Mouse (Mus musculus): Measurements from ENCODE around the gene Brip1.

Brip1 gene

DNA sequence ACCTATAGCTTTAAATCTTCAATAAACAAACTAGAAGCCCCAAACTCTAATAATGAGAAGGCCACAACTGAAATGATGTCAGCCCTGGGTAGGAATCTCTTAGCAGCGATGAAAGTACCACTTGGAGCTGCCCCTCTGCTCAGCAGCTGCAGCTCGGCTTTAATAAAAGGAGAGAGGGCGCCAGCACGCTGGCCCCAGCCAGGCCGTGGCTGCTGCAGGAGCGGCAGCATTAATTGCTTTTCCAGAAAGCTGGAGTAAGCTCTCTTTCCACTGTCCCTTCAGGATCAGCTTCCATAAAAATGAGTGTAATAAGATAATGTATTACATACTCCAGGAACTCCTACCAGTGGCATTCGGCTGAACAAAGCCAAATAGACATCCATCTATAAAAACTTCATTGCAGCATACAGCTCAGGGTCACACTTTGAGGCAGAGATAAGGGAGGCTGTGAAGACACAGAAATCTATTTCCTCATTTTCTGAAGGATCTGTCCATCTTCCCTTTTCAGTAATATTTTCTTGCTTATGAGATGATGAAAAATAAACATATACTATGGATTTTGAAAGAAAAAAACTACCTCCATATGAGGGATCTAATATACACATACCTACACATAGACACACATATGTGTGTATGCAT is 174.3 kb downstream of the Brip1 start:
- DNase-seq (ENCODE audit: low read depth, low spot score), result no peak

DNA sequence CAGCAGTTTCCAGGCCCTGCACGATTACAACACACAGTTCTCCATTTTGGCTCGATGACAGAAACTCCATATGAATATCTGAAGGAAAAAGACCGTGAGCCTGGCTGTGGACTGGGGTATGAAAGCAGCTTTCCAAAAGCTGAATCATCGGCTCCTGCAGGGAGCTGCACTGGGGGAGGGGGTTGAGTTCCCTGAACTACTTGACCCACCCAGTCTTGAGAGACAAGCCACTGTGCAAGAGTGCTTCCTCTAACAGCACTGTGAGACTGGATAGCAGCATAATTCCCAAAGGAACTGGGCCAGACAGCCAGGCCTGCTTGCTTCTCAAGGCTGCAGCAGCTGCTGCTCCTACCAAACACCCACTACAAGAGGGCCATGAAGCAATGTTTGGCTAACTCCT is 178.6 kb downstream of the Brip1 start:
- DNase-seq (ENCODE audit: low read depth, low spot score), result peak; percentile 38

DNA sequence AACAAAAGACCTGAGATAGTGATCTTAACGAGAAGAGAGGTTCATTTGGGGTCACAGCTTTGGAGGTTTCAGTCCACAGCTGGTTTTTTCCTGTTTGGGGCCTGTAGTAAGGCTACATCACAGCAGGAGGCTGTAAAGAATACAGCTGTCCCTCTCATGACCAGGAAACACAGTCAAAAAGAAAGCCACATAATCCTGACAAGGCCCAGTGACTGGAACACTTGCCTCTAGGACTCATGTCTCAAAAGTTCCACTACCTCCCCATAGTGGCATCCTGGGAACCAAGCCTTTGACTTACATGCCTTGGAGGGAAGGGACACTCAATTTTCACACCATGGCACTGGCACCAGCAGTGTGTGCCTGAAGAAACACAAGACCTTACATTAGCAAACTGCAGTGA is 181.0 kb downstream of the Brip1 start:
- no peak for DNase-seq (ENCODE audit: low read depth, low spot score)

DNA sequence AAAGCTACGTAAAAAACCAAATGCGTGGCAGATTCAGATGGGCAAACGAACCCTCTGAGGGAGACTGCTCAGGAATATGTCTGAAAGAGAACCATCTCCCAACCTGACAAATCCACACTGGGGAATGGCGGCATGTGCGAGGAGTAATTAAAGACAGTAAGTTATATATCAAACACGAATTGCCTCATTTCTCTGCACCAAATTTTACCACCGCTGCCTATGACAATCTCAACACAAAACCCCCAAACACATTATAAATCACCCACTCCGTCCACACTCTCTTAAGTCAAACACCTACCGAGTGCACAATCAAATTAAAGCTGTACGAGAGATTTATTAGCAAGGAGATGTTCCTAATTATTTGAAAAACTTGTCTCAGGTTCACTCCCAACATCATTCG is 184.8 kb downstream of the Brip1 start:
- no peak for DNase-seq (ENCODE audit: low read depth, low spot score)

DNA sequence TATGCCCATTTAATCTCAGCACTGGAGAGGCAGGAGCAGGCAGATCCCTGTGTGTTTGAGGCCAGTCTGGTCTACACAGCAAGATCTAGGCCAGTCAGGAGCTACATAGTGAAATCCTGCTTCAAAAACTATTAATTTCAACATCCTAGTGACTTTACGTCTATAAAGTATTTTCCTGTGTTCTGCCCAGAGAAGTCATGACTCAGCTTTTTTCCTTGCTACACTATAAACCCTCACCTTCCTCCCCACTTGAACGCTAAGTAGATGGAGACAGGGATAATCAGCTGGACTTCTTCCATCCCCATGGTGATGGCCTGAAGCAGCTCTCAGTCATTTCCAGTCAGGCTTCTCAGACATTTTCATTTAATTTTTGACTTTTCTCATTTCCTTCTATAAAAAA is 187.9 kb downstream of the Brip1 start:
- no peak for DNase-seq (ENCODE audit: low read depth, low spot score)

DNA sequence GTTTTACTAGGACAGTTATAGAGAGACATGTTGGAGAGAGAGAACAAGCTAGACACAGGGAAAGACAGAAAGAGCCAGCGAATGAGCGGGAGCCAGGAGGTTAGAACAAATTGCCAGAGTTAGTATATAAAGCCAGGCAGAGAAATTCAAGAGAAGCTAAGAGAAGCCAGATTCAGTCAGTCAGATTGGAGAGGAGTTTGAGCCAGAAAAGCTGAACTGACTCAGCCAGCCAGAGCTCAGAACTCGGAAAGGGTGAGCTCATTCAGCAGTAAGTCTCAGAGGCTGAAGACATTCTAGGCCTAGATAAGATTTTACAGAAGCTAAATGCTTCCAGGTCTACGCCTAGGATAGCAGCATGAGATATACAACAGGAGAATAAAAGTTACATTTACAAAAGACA is 190.5 kb downstream of the Brip1 start:
- no peak for DNase-seq (ENCODE audit: low read depth, low spot score)

DNA sequence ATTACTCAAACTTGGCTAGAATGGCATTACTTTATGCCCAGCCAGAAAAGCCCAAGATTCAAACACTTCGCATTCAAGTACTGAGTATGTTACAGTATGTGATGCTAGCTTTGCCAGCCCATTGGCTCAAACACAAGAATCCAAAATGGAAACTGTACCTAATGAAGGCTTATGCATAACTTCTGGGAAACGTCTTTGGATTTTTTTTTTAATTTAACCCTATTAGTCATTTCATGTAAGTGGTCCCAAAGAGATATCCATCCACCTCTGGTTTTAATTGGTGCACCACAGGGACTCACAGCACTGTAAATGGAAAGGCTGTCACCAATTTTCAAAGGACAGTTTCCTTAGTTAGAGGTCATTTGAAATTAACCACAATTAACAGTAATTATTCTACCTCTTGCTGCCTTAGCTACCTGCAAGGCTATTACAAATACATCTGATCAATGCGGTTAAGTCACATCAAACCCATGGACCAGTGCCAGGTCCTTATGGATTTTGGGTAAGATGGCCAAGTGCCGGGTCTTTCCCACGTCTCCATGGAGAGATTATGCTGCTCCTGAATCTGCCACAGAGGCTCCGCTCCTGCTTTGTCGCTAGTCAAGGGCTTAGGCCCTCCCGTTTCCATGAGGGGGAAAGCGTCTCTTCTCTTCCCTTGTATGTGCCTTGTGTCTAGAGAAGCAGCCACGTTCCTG is 192.6 kb downstream of the Brip1 start:
- no peak for DNase-seq (ENCODE audit: low read depth, low spot score)
